Mouse (Mus musculus) brown adipose tissue, adult 24 weeks (tissue): ENCODE data around the gene Mapk10. TPM values are rescaled to one million over a fixed set of nuclear protein-coding genes. Genes with fewer than 3 reads are reported as not detected.
"Not testable (repeated sequence)": the region's sequence is repeated elsewhere in the genome, so short reads cannot be mapped to it uniquely, and the experiment has no call there.

Source experiments
- H3K27ac ChIP-seq: fragments of 200-500 bp; replicated peaks from 2 replicates; pipeline ENCODE4 v1.5.1; 2012; ENCODE audit warnings: low read depth, mild to moderate bottlenecking, low read length
- H3K4me1 ChIP-seq: fragments of 200-500 bp; 2 replicates; pipeline ENCODE4 v1.6.1; 2012; ENCODE audit warnings: low read length, mixed read lengths; ENCODE audit not compliant: control insufficient read depth, insufficient read depth, insufficient read length
- H3K4me3 ChIP-seq: fragments of 200-500 bp; 2 replicates; pipeline ENCODE4 v1.5.1; 2012; ENCODE audit warnings: low read depth, mild to moderate bottlenecking, low read length, moderate library complexity; ENCODE audit not compliant: insufficient read depth
- polyA plus RNA-seq: library from polyadenylated mRNA; stranded (reverse); fragments of >200 nt; gene quantifications from 2 replicates; pipeline ENCODE4 v1.2.4, GENCODE M21; 2012; ENCODE audit not compliant: missing spikeins, insufficient read depth, insufficient read length

Mapk10 gene
- polyA plus RNA-seq, 1 experiment: not detected

GRCm38 (mm10) chr5:102991691-102992090, 219.4 kb downstream of the Mapk10 start:
- Histone ChIP-seq H3K27ac (no peak overlapping the region), H3K4me1 (no peaks in the 10 kb centered on the region), H3K4me3 (no peak overlapping the region)

GRCm38 (mm10) chr5:102978382-102978781, 232.8 kb downstream of the Mapk10 start:
- Histone ChIP-seq H3K27ac (no peak overlapping the region), H3K4me3 (no peak overlapping the region), H3K4me1 (no peaks in the 10 kb centered on the region)

- no peaks in the 10 kb centered on the region for H3K4me1 ChIP-seq
- no peak overlapping the region for H3K27ac ChIP-seq
- no peak overlapping the region for H3K4me3 ChIP-seq
These were observed 234.0 kb downstream of the Mapk10 start for GRCm38 (mm10) chr5:102977138-102977537.

- no peak overlapping the region for H3K4me3 ChIP-seq
- no peak overlapping the region for H3K27ac ChIP-seq
- no peaks in the 10 kb centered on the region for H3K4me1 ChIP-seq
These were observed 234.6 kb downstream of the Mapk10 start for GRCm38 (mm10) chr5:102976540-102976939.

- Histone ChIP-seq H3K4me3 (no peak overlapping the region), H3K27ac (no peak overlapping the region), H3K4me1 (no peaks in the 10 kb centered on the region)
These were observed 236.7 kb downstream of the Mapk10 start for GRCm38 (mm10) chr5:102974400-102974799.

GRCm38 (mm10) chr5:102964396-102964795, 246.7 kb downstream of the Mapk10 start:
- no peak overlapping the region for H3K4me3 ChIP-seq
- no peak overlapping the region for H3K27ac ChIP-seq
- no peaks in the 10 kb centered on the region for H3K4me1 ChIP-seq

GRCm38 (mm10) chr5:102953414-102953813, 257.7 kb downstream of the Mapk10 start:
- H3K4me1 ChIP-seq: no peaks in the 10 kb centered on the region
- no peak overlapping the region for H3K4me3 ChIP-seq
- no peak overlapping the region for H3K27ac ChIP-seq

- H3K4me1 ChIP-seq: no peaks in the 10 kb centered on the region
- no peak overlapping the region for H3K4me3 ChIP-seq
- no peak overlapping the region for H3K27ac ChIP-seq
These were observed 258.2 kb downstream of the Mapk10 start for GRCm38 (mm10) chr5:102952918-102953317.

- Histone ChIP-seq H3K4me1 (no peaks in the 10 kb centered on the region), H3K4me3 (no peak overlapping the region), H3K27ac (no peak overlapping the region)
These were observed 263.9 kb downstream of the Mapk10 start for GRCm38 (mm10) chr5:102947061-102947711.

- Histone ChIP-seq H3K4me3 (no peak overlapping the region), H3K4me1 (no peaks in the 10 kb centered on the region), H3K27ac (no peak overlapping the region)
These were observed 264.5 kb downstream of the Mapk10 start for GRCm38 (mm10) chr5:102946625-102947024.

GRCm38 (mm10) chr5:102943864-102944630, 267.1 kb downstream of the Mapk10 start:
- not testable (repeated sequence) for H3K4me1 ChIP-seq, H3K4me3 ChIP-seq, H3K27ac ChIP-seq

GRCm38 (mm10) chr5:102930161-102930560, 281.0 kb downstream of the Mapk10 start:
- Histone ChIP-seq H3K4me1 (no peaks in the 10 kb centered on the region), H3K27ac (no peak overlapping the region), H3K4me3 (no peak overlapping the region)

GRCm38 (mm10) chr5:102926786-102927185, 284.3 kb downstream of the Mapk10 start:
- Histone ChIP-seq H3K27ac (no peak overlapping the region), H3K4me3 (no peak overlapping the region), H3K4me1 (no peaks in the 10 kb centered on the region)

GRCm38 (mm10) chr5:102920199-102920598, 290.9 kb downstream of the Mapk10 start:
- Histone ChIP-seq H3K27ac (no peak overlapping the region), H3K4me3 (no peak overlapping the region), H3K4me1 (no peaks in the 10 kb centered on the region)

- H3K27ac ChIP-seq: no peak overlapping the region
- H3K4me1 ChIP-seq: no peaks in the 10 kb centered on the region
- no peak overlapping the region for H3K4me3 ChIP-seq
These were observed 305.5 kb downstream of the Mapk10 start for GRCm38 (mm10) chr5:102905441-102906211.
